Mouse (Mus musculus) T-helper 1 cell (primary cell): ENCODE measurements at regions not wholly inside any gene's neighbourhood (a gene's known extent, or its start where the extent isn't known, plus 50 kb on each side); places are given as distances from the start of the nearest gene placed in this dataset.

Source experiments
- in situ Hi-C: fragments of 300-600 bp; cut with MboI, MseI; formaldehyde crosslinking; loops from one replicate; pipeline ENCODE4 v1.15.1; 2025; ENCODE audit warnings: high pct_unique_total_duplicates

- in situ Hi-C loops: loop anchor here (5.0 kb wide), 1 partner anchor 94 kb away; no protein-coding TSS in a partner anchor
Observed at GRCm38 (mm10) chr6:31082613-31083470, 124.0 kb upstream of the Klf14 start.

GRCm38 (mm10) chr6:31083701-31084100, 124.8 kb upstream of the Klf14 start:
- in situ Hi-C loops: loop anchor here (5.0 kb wide), 1 partner anchor 94 kb away; no protein-coding TSS in a partner anchor

DNA sequence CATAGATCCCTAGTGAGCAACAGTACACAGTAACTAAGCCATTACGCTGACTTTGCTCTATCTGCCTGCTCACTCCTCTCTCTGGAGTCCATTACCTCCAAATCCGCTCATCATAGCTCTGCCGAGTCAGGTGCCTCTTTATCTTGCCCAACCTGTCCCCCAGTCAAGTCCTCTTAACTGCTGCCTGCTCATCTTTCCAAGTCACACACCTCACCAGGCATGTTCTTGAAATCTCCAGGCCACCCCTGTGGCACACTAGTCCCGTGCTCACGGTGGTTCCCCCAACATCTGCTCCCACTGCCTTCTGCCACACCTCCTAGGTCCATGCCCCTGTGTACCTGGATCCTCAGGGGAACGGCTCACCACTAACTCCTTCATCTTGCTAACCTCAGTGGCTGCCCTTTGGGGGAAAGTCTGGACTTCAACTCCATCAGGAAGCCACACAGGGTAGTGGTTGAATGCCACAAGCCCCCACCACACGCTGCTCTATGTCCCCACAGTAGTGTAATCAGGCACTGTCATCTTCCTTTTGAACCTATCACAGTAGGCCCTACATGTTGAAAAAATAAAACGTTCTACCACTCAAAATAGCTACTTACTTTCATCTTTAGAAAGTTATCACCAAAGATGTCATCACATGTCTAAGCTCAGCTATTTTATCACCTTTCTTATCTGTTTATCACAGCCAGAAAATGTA, 126.3 kb upstream of the Klf14 start:
- in situ Hi-C loops: loop anchor here (5.0 kb wide), 1 partner anchor 37 kb away; no protein-coding TSS in a partner anchor

DNA sequence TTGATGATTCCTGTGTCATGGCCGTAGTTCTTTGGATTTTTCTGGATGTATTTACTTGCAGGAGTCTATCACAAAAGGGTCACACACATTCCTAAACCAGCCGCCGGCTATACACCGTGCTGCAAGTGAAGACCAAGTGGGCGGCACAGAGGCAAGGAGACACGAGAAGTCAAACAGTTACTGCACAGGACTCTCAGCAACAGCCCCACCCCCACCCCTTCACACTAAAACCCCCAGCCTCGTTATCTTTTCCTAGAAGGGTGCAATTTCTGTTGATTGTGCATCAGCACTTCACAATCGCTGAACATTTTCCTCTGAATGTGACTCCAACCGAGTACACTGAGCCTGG, 126.9 kb upstream of the Klf14 start:
- in situ Hi-C loops: loop anchor here (5.0 kb wide), 1 partner anchor 37 kb away; no protein-coding TSS in a partner anchor

GRCm38 (mm10) chr6:31086283-31086682, 127.4 kb upstream of the Klf14 start:
- in situ Hi-C loops: loop anchor here (5.0 kb wide), 1 partner anchor 36 kb away; no protein-coding TSS in a partner anchor

DNA sequence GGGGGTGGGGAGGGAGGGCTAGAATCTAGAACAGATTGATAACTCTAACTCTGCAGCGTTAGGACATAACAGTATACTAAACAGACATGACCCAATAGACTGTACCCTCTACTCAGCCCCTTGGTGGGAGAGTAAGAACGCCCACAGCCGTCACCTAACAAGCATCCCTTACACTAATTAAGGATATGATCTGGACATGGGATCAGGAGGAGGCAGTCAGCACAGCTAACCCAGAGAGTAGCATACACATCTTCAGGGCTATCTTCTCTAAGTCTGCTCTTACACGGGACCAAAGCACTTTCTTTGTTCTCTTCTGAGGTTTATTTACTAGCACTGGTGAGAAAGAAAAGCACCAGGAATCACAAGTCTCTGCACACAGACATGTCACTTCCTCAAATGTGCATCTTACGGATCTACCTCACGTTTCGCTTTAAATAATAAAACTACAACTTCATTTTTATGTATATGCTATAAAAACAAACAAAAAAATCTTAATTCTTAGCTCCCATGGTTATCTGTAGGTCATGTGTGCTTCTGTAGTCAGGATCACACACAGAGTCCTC, 128.0 kb upstream of the Klf14 start:
- in situ Hi-C loops: loop anchor here (5.0 kb wide), 1 partner anchor 35 kb away; no protein-coding TSS in a partner anchor

DNA sequence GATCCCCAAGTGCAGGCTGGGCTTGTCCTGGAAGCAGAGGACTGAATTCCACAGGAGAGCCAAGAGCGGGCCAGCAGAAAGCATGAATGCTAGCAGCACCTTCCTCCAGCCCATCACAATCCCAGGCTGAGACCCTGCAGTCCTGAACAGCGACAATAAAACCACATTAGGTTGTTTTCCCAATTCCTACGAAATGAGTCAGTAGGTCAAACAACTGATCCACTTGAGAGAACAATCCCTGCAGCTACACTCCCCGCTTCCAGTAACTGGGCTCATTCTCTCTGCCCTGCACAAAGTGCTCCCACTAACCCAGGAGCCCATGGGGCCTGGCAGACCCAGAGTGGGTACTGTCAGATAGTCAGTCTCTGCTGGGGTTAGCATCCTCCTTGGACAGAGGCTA, 128.6 kb upstream of the Klf14 start:
- in situ Hi-C loops: loop anchor here (5.0 kb wide), 1 partner anchor 35 kb away; no protein-coding TSS in a partner anchor

DNA sequence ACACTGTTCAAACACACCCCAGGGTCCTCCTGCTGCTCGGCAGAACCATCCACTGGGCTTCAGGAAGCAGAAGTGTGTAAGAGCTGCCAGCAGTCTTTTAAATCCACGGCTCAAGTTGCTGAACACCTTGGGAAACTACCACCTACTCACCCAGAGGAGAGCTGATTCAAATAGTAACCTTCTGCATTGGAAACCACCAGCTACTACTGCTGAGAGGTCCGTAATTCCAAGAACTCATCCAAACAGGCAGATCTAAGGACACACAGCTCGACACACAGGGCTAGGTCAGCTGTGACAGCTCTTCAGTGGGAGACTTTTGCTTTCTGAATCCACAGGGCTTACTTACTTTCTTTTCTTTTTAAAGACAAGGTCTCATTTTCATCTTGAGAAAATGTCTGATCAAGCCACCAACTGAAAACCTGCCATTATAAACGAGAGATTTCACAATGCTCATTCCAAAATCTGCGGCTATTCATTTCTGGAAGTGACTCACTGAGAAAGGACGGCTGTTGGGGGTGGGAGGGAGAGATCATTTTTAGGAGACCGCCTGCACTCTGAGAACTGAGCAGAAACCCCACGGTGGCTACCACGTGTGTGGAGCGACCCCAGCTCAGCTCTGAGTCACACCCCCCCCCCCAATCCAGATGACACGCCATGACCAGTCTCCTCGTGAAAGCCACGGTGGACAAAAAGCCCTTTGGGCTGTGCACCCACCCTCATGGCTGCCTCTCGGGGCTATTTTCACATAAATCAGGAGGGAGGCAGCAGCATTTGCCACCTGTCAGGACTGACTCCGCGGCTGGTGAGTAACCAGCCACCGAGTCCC, 129.5 kb upstream of the Klf14 start:
- in situ Hi-C loops: loop anchor here (5.0 kb wide), 1 partner anchor 34 kb away; no protein-coding TSS in a partner anchor

- in situ Hi-C loops: loop anchor here (5.0 kb wide), 1 partner anchor 33 kb away; no protein-coding TSS in a partner anchor
Observed at GRCm38 (mm10) chr6:31088973-31089368, 130.1 kb upstream of the Klf14 start.

DNA sequence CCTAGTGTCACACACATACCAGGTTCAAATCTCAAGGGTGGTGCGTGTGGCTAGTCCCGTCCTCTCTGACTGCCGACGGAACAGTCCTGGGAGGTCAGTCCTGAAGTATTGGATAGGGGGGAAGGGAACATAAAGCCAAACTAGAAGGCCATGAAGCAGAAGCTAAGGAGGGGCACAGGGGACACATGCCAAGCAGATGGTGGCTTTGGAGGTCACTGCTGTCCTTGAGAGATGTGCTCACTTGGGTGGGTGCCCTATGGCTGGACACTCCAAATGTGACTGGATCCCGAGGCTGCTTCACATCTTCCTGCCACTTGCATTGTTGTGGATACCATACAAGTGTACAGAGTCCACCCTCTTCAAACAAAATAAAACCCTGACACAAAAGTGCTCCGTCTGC, 131.4 kb upstream of the Klf14 start:
- in situ Hi-C loops: no loop called here

DNA sequence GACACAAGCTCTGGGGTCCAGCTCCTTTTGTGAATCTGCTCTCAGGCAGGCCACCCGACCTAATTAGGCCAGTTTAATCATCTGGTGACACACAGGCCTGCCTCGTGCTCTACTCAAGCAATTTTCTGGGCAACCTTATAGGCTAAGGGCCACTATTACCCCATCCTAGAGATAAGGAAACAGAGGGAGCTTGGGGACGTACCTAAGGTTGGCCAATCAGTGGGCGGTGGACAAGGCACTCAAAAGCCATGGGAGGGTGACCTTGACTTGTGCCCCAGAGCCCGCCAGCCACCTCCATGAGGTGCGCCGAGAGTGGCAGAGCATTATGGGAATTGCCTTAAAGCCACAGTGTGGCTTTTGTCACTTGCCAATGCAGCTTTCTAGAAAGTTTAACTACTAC, 131.9 kb upstream of the Klf14 start:
- in situ Hi-C loops: no loop called here

- in situ Hi-C loops: no loop called here
Observed at GRCm38 (mm10) chr6:31092324-31092723, 133.4 kb upstream of the Klf14 start.

- in situ Hi-C loops: no loop called here
Observed at GRCm38 (mm10) chr6:31092760-31093159, 133.9 kb upstream of the Klf14 start.

- in situ Hi-C loops: no loop called here
Observed at GRCm38 (mm10) chr6:31095943-31096714, 137.3 kb upstream of the Klf14 start.

GRCm38 (mm10) chr6:31096787-31097186, 137.9 kb upstream of the Klf14 start:
- in situ Hi-C loops: no loop called here

DNA sequence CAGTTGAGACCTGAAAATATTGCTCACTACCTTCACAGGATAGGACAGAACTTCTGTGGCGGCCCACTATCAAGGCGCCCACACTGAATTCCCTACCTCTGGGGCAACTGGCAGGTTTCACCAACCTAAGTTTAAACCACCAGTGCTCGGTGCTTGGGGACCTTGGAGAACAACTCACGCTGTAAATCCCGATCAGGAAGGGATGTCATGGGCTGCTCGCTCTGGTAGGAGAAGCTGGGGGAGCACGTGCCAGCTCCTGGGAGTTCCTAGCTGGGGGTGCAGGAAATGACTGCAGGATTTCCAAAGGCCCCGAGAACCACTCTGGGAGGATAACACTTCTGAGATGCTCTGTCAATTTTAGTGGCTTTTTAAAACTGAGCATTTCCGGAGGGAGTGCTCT, 138.4 kb upstream of the Klf14 start:
- in situ Hi-C loops: no loop called here

DNA sequence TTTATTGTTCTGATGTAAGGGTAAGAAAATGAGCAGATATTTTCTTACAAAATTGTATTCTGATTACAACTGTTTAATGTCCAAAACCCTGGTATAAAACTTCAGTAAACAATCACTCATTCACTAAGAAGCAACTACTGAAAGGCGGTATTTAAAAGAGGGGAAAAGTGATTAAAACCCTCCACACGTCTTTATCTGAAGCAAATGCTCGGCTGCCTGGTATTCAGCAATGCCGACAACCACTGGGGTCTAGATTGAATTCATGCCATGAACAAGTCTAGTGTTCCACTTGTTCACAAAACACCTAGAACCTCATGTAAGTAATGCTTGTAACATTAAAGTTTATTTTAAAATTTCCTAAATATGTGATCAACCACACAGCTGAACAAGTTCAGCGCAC, 139.2 kb upstream of the Klf14 start:
- in situ Hi-C loops: no loop called here

DNA sequence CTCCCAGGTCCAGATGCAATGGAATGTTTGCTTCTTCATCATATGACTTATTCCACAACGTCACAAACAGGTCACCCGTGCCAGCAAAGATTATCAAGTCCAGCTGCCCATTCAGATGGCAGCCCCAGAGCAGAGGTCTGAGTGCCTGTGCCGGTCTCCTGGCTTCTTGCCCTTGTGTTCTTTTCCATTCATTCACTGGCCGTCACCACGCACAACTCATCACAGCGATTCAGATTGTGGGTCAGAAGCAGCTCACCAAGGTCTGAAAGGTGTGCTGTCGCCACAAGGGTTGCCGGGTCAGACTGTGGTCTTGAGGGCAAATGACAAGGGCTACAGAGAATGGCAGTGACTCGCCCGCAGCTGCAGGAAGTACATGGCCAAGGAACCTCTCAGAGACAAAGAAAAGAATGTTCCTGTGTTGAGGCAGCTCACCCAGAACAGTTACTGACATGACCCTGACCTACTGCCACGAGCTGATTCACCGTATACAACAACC, 141.3 kb upstream of the Klf14 start:
- in situ Hi-C loops: no loop called here

DNA sequence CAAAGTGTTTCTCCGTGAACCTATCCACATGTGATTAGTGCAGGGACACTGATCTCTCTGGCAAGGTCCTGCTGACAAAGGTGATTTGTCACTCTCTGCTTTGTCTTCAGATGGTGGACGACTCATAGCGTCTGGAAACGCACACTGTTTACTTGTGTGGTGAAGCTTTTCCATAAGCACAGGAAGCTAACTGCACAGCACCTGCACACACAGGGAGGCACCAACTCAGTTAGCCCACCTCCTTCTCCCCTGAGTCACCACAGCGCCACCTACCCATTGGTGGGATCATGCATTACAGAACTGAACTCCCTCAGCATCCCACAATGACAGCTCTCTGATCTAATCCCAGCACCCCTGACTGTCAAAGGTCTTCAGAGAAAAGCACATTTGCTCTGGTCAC, 141.9 kb upstream of the Klf14 start:
- in situ Hi-C loops: no loop called here

DNA sequence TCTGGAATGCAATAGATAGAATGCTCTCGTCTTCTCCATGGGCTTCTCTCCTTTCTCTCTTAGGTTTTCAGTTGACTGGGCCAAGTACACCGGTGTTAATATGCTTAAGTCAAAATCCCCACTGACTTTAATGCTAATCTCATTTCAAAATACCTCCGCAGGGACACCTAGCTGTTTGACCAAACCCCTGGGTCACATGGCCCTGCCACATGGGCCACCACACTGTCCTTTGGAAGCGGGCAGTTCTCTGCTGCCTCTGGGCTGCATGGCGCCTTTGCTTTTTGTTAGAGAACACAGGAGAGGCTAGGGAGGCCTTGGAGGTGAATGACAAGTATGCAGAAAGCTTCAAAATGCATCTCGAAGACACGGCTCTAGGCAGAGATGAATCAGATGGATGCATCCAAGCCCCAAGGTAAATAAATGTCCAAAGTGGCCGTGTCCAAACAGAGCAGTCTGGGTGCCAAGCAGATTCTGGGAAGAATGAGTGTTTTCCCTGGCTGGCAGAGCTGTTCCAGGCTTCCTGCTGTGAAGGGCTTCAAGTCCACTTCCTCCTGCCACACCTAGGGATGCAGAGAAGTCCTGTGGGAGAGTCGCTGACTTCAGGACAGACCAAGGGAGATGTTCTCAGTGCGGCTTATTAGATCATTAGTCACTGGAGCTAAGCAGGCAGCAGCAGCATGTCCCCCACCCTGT, 147.4 kb upstream of the Klf14 start:
- in situ Hi-C loops: no loop called here
